Mouse (Mus musculus) neural tube, embryonic 13.5 days (tissue): ENCODE data around the gene Vwa5b1. TPM values are rescaled to one million over a fixed set of nuclear protein-coding genes. Genes with fewer than 3 reads are reported as not detected.
A peak's percentile ranks its signal among the peaks of the same experiment; 100 is the strongest.

Source experiments
- ATAC-seq: fragments of 200-750 bp; cut with Nextera tagmentation; 2 replicates; pipeline ENCODE4 v1.8.0; 2017; ENCODE audit warnings: low read depth, mild to moderate bottlenecking, moderate TSS enrichment, moderate library complexity
- H3K27ac ChIP-seq: fragments of 300-500 bp; sonication (generic); replicated peaks from 2 replicates; pipeline ENCODE4 v1.5.1; 2015; ENCODE audit warnings: moderate library complexity, mild to moderate bottlenecking, inconsistent platforms
- H3K27me3 ChIP-seq: fragments of 300-500 bp; sonication (generic); 2 replicates; pipeline ENCODE4 v1.6.1; 2015; ENCODE audit warnings: mild to moderate bottlenecking, inconsistent platforms
- H3K36me3 ChIP-seq: fragments of 300-500 bp; sonication (generic); 2 replicates; pipeline ENCODE4 v1.6.1; 2015; ENCODE audit warnings: mild to moderate bottlenecking, inconsistent platforms
- H3K4me1 ChIP-seq: fragments of 300-500 bp; sonication (generic); replicated peaks from 2 replicates; pipeline ENCODE4 v1.6.1; 2015; ENCODE audit warnings: inconsistent platforms
- H3K4me2 ChIP-seq: fragments of 300-500 bp; sonication (generic); 2 replicates; pipeline ENCODE4 v1.6.1; 2015; ENCODE audit warnings: inconsistent platforms, mild to moderate bottlenecking, moderate library complexity
- H3K4me3 ChIP-seq: fragments of 300-500 bp; sonication (generic); 2 replicates; pipeline ENCODE4 v1.5.1; 2015; ENCODE audit warnings: mild to moderate bottlenecking, inconsistent platforms
- H3K9ac ChIP-seq: fragments of 300-500 bp; sonication (generic); 2 replicates; pipeline ENCODE4 v1.6.1; 2015; ENCODE audit warnings: moderate library complexity, mild to moderate bottlenecking, inconsistent platforms
- H3K9me3 ChIP-seq: fragments of 300-500 bp; sonication (generic); 2 replicates; pipeline ENCODE4 v1.6.1; 2016; ENCODE audit warnings: inconsistent platforms
- WGBS: fragments of 180-500 bp; shearing (Covaris S2); methylation state at CpG from one replicate; pipeline ENCODE4 v1.1.7; 2015; 5-methylcytosine and 5-hydroxymethylcytosine counted together
- polyA plus RNA-seq: library from polyadenylated mRNA; unstranded; fragments of >200 nt; fragmentation: Nextera tagmentation; extraction: Ambion mirVana; gene quantifications from 2 replicates; pipeline ENCODE4 v1.2.1, GENCODE M21; 2015

The Vwa5b1 gene
- polyA plus RNA-seq, 1 experiment from 2014 or later: 0.21 TPM

GRCm38 (mm10) chr4:138524769-138525168, 110.9 kb downstream of the Vwa5b1 start:
- Histone ChIP-seq H3K9ac (no peak overlapping the region), H3K4me1 (peaks cover 28% of the 10 kb centered on the region), H3K27ac (no peak overlapping the region), H3K4me2 (no peak overlapping the region), H3K27me3 (no peaks in the 10 kb centered on the region), H3K9me3 (no peaks in the 10 kb centered on the region), H3K4me3 (no peak overlapping the region), H3K36me3 (no peaks in the 10 kb centered on the region)
- no peak for ATAC-seq
- 82% methylated on average over 9 of the region's 9 CpGs for WGBS

- Histone ChIP-seq H3K4me3 (no peak overlapping the region), H3K4me2 (no peak overlapping the region), H3K9me3 (no peaks in the 10 kb centered on the region), H3K4me1 (peaks cover 35% of the 10 kb centered on the region), H3K36me3 (no peaks in the 10 kb centered on the region), H3K9ac (no peak overlapping the region), H3K27me3 (no peaks in the 10 kb centered on the region), H3K27ac (peak overlapping the region; percentile 55; the same call in 1 of the 2 replicates)
- peak; percentile 45; the same call in 1 of the 2 replicates for ATAC-seq
- 38% methylated on average over 7 of the region's 7 CpGs for WGBS
These were observed 111.9 kb downstream of the Vwa5b1 start for GRCm38 (mm10) chr4:138523775-138524174.

DNA sequence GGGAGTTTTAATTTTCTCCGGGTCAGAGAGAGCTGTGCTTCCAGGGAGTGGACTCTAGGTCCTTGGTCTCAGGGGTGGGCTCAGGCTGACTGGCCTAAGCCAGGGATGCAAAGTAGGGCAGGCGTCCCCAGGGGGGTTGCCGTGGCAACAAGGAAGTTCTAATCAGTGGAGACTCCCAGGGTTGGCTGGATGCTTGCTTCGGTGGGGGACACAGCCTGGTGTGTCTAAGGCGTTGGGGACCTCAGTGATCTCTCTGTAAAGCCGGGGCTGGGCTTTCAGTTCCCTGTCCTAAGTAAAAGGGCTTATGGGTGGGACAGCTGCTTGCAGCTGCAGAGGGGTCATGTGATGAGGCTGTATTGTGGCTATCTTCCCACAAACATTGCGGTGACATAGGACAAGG, 113.4 kb downstream of the Vwa5b1 start:
- Histone ChIP-seq H3K27ac (no peak overlapping the region), H3K4me1 (peaks cover 50% of the 10 kb centered on the region), H3K4me2 (no peak overlapping the region), H3K9me3 (no peaks in the 10 kb centered on the region), H3K9ac (peak overlapping the region; percentile 17; the same call in 1 of the 2 replicates), H3K4me3 (no peak overlapping the region), H3K27me3 (no peaks in the 10 kb centered on the region), H3K36me3 (no peaks in the 10 kb centered on the region)
- 11% methylated on average over 7 of the region's 7 CpGs for WGBS
- 0 out of 2 replicates have a peak, but pooled peaks have one; percentile 22 for ATAC-seq

GRCm38 (mm10) chr4:138517153-138517789, 118.4 kb downstream of the Vwa5b1 start:
- peak; percentile 64 for ATAC-seq
- Histone ChIP-seq H3K9ac (no peak overlapping the region), H3K4me2 (0 out of 2 replicates have a peak overlapping the region, but pooled peaks have one; percentile 20), H3K9me3 (no peaks in the 10 kb centered on the region), H3K27ac (peak overlapping the region; percentile 71), H3K36me3 (no peaks in the 10 kb centered on the region), H3K4me3 (no peak overlapping the region), H3K27me3 (no peaks in the 10 kb centered on the region), H3K4me1 (peaks cover 46% of the 10 kb centered on the region)
- WGBS: 24% methylated on average over 9 of the region's 9 CpGs

GRCm38 (mm10) chr4:138516448-138516847, 119.2 kb downstream of the Vwa5b1 start:
- Histone ChIP-seq H3K9ac (no peak overlapping the region), H3K36me3 (no peaks in the 10 kb centered on the region), H3K4me2 (no peak overlapping the region), H3K4me1 (peaks cover 41% of the 10 kb centered on the region), H3K9me3 (no peaks in the 10 kb centered on the region), H3K27ac (no peak overlapping the region), H3K27me3 (0 out of 2 replicates have a peak, but pooled peaks cover under 1% of the 10 kb centered on the region), H3K4me3 (no peak overlapping the region)
- peak; percentile 15; the same call in 1 of the 2 replicates for ATAC-seq
- WGBS: 87% methylated on average over 3 of the region's 3 CpGs

Other genes starting within 250 kb of the Vwa5b1 start
- 2.2 and 2.6 TPM in 2 replicates for gene Fam43b, start 239.4 kb downstream of the Vwa5b1 start, polyA plus RNA-seq
- 19.8 and 21.6 TPM in 2 replicates for gene Mul1, start 201.2 kb downstream of the Vwa5b1 start, polyA plus RNA-seq
- 15.0 and 15.3 TPM in 2 replicates for gene Camk2n1, start 181.6 kb downstream of the Vwa5b1 start, polyA plus RNA-seq
- gene Pla2g2c, start 88.9 kb upstream of the Vwa5b1 start, polyA plus RNA-seq: 0.39 and 0.84 TPM in 2 replicates
- 1.9 and 2.6 TPM in 2 replicates for gene Ubxn10, start 101.3 kb upstream of the Vwa5b1 start, polyA plus RNA-seq
- not detected in 2 replicates for gene Pla2g2f, start 121.7 kb upstream of the Vwa5b1 start, polyA plus RNA-seq
- 1.1 and 2.6 TPM in 2 replicates for gene Pla2g2d, start 139.9 kb upstream of the Vwa5b1 start, polyA plus RNA-seq
- 0.28 TPM in 1 of 2 replicates, not detected in the other for gene Pla2g5, start 227.6 kb upstream of the Vwa5b1 start, polyA plus RNA-seq
- gene Gm13030, start 238.1 kb upstream of the Vwa5b1 start, polyA plus RNA-seq: not detected in 2 replicates
- not detected in 2 replicates for gene Pla2g2e, start 242.1 kb upstream of the Vwa5b1 start, polyA plus RNA-seq